Mouse (Mus musculus) intestine, embryonic 14.5 days (tissue): ENCODE measurements around the gene Usp19. TPM values are rescaled to one million over a fixed set of nuclear protein-coding genes. Genes with fewer than 3 reads are reported as not detected.

Experiments used
- ATAC-seq: fragments of 200-750 bp; cut with Nextera tagmentation; replicated peaks from 2 replicates; pipeline ENCODE4 v1.8.0; 2017; ENCODE audit warnings: low read depth, moderate number of reproducible peaks, moderate TSS enrichment, moderate library complexity; ENCODE audit not compliant: low FRiP score, low TSS enrichment
- DNase-seq: peaks from one replicate; pipeline ENCODE4 v3.0.0-alpha.2; 2018; ENCODE audit warnings: low spot score
- H3K27ac ChIP-seq: fragments of 300-500 bp; sonication (generic); 2 replicates; pipeline ENCODE4 v1.5.1; 2014; ENCODE audit warnings: low read depth, mild to moderate bottlenecking, control low read depth
- H3K27me3 ChIP-seq: fragments of 300-500 bp; sonication (generic); replicated peaks from 2 replicates; pipeline ENCODE4 v1.6.1; 2014; ENCODE audit warnings: low read length, control low read depth; ENCODE audit not compliant: control insufficient read depth, insufficient read depth
- H3K36me3 ChIP-seq: fragments of 300-500 bp; sonication (generic); 2 replicates; pipeline ENCODE4 v1.6.1; 2014; ENCODE audit warnings: low read length, control low read depth; ENCODE audit not compliant: control insufficient read depth, insufficient read depth
- H3K4me1 ChIP-seq: fragments of 300-500 bp; sonication (generic); replicated peaks from 2 replicates; pipeline ENCODE4 v1.6.1; 2014; ENCODE audit warnings: low read length, control low read depth, mixed read lengths; ENCODE audit not compliant: control insufficient read depth, insufficient read depth
- H3K4me2 ChIP-seq: fragments of 300-500 bp; sonication (generic); 2 replicates; pipeline ENCODE4 v1.6.1; 2014; ENCODE audit warnings: low read length
- H3K4me3 ChIP-seq: fragments of 300-500 bp; sonication (generic); 2 replicates; pipeline ENCODE4 v1.5.1; 2014; ENCODE audit warnings: low read depth, low read length, control low read depth, mixed read lengths
- H3K9ac ChIP-seq: fragments of 300-500 bp; sonication (generic); 2 replicates; pipeline ENCODE4 v1.6.1; 2014; ENCODE audit warnings: mild to moderate bottlenecking, low read length
- H3K9me3 ChIP-seq: fragments of 300-500 bp; sonication (generic); 2 replicates; pipeline ENCODE4 v1.6.1; 2016; ENCODE audit warnings: low read length, control low read depth; ENCODE audit not compliant: control insufficient read depth
- WGBS: fragments of 180-500 bp; shearing (Covaris S2); extraction: QIAGEN DNeasy Blood & Tissue Kit; methylation state at CpG from one replicate; pipeline ENCODE4 v1.1.7; 2014; 5-methylcytosine and 5-hydroxymethylcytosine counted together
- polyA plus RNA-seq: library from polyadenylated mRNA; unstranded; fragments of >200 nt; fragmentation: Nextera tagmentation; extraction: Ambion mirVana; gene quantifications from 2 replicates; pipeline ENCODE4 v1.2.1, GENCODE M21; 2014

The Usp19 gene
- polyA plus RNA-seq, 1 experiment from 2014 or later = 53.5 TPM

DNA sequence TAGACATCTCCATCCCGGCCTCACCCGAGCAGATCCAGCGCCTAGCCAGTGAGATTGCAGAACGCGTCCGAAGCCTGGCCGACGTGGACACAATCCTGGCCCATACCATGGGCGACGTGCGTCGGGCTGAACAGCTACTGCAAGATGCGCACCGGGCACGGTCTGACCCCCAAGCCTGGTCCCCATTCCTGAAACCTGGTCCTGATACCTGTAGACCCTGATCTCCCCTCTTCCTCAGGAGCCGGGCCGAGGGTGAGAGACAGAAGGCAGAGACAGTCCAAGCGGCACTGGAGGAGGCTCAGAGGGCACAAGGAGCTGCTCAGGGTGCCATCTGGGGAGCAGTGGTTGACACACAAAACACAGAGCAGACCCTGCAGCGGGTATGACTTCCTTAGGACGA is 1.2 kb upstream of the Usp19 start:
- no peaks in the 10 kb centered on the region for H3K27me3 ChIP-seq
- no peak overlapping the region for H3K9ac ChIP-seq
- 96% methylated on average over 20 of the region's 20 CpGs for WGBS
- peaks cover 76% of the 10 kb centered on the region for H3K36me3 ChIP-seq
- DNase-seq (no peak), ATAC-seq (no peak)
- no peaks in the 10 kb centered on the region for H3K9me3 ChIP-seq
- H3K27ac ChIP-seq = no peak overlapping the region
- H3K4me1 ChIP-seq = peaks cover 9% of the 10 kb centered on the region
- no peak overlapping the region for H3K4me2 ChIP-seq
- no peak overlapping the region for H3K4me3 ChIP-seq

GRCm38 (mm10) chr9:108489702-108490558 is 472 bp upstream of the Usp19 start:
- ATAC-seq (no peak; the same call in none of the 2 replicates), DNase-seq (no peak)
- peak overlapping the region; percentile 91 for H3K4me3 ChIP-seq
- H3K36me3 ChIP-seq = peaks cover 78% of the 10 kb centered on the region
- H3K4me1 ChIP-seq = peaks cover 9% of the 10 kb centered on the region
- H3K4me2 ChIP-seq = peak overlapping the region; percentile 93
- peak overlapping the region; percentile 97 for H3K27ac ChIP-seq
- 67% methylated on average over 26 of the region's 26 CpGs for WGBS
- H3K9ac ChIP-seq = peak overlapping the region; percentile 98; the same call in 1 of the 2 replicates
- no peaks in the 10 kb centered on the region for H3K9me3 ChIP-seq
- no peaks in the 10 kb centered on the region for H3K27me3 ChIP-seq

GRCm38 (mm10) chr9:108491286-108491580 is 831 bp downstream of the Usp19 start:
- peak overlapping the region; percentile 91 for H3K4me3 ChIP-seq
- 0 out of 2 replicates have a peak, but pooled peaks have one; percentile 10 for ATAC-seq
- H3K36me3 ChIP-seq = peaks cover 78% of the 10 kb centered on the region

DNA sequence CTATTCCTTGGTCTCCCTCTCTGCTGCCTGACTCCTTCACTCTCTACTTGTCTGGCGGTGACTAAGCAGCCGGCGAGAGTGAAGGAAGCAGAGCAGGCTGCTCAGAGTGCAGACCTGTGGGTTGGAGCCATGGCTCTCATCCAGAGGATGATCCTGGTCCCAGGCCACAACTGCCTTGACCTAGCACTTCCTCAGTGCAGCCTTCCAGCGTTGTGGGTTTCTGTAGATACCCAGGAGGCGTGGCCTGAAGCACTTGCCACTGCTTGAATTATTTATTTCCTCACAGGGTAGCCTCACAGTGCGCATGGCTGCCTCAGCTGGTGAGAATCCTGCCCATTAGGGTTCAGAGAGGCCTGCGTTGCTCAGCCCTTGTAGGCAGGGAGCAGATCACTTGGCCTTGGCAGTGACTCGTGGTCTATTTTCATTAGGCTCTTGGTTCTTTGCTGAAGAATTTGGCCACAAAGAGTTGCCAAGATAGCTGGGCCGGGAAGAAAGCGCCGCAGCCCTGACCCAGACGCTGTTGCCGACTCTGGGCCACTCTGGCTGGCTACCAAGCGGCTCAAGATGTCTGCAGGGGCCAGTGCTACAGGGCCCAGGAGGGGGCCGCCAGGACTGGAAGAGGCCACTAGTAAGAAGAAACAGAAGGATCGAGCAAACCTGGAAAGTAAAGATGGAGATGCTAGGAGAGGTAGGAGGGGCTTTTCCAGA is 1.8 kb downstream of the Usp19 start:
- DNase-seq (no peak), ATAC-seq (no peak)
- Histone ChIP-seq H3K27ac (no peak overlapping the region), H3K27me3 (no peaks in the 10 kb centered on the region), H3K9me3 (no peaks in the 10 kb centered on the region), H3K9ac (peak overlapping the region; percentile 7; the same call in 1 of the 2 replicates), H3K4me2 (peak overlapping the region; percentile 93), H3K4me3 (peak overlapping the region; percentile 91; the same call in 1 of the 2 replicates), H3K36me3 (peaks cover 78% of the 10 kb centered on the region), H3K4me1 (peaks cover 9% of the 10 kb centered on the region)
- 84% methylated on average over 16 of the region's 16 CpGs for WGBS

More at GRCm38 (mm10) chr9:108491286-108491580, 831 bp downstream of the Usp19 start:
- Histone ChIP-seq H3K9ac (peak overlapping the region; percentile 98), H3K27me3 (no peaks in the 10 kb centered on the region), H3K9me3 (no peaks in the 10 kb centered on the region), H3K4me1 (peaks cover 9% of the 10 kb centered on the region), H3K27ac (peak overlapping the region; percentile 97), H3K4me2 (peak overlapping the region; percentile 93)
- DNase-seq = no peak
- 8% methylated on average over 12 of the region's 12 CpGs for WGBS

DNA sequence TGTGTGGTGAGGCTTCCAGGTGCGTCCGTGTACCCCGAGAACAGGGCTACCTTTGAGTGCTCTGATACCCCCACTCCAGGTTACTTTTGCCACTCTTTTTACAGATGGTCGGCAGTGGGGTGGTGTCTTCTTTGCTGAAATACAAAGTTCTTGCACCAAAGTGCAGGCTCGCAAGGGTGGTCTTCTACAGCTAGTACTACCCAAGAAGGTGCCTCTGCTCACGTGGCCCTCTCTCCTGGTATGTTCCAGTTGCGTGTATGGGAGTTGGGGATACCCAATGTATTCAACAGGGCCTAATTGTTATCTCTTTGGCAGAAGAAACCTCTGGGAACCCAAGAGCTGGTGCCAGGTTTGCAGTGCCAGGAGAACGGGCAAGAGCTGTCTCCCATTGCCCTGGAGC is 2.8 kb downstream of the Usp19 start:
- Histone ChIP-seq H3K4me3 (no peak overlapping the region), H3K4me2 (no peak overlapping the region), H3K9me3 (no peaks in the 10 kb centered on the region), H3K9ac (no peak overlapping the region), H3K27ac (no peak overlapping the region), H3K4me1 (peaks cover 9% of the 10 kb centered on the region), H3K27me3 (no peaks in the 10 kb centered on the region), H3K36me3 (peaks cover 78% of the 10 kb centered on the region)
- 98% methylated on average over 8 of the region's 8 CpGs for WGBS
- ATAC-seq (no peak), DNase-seq (no peak)

DNA sequence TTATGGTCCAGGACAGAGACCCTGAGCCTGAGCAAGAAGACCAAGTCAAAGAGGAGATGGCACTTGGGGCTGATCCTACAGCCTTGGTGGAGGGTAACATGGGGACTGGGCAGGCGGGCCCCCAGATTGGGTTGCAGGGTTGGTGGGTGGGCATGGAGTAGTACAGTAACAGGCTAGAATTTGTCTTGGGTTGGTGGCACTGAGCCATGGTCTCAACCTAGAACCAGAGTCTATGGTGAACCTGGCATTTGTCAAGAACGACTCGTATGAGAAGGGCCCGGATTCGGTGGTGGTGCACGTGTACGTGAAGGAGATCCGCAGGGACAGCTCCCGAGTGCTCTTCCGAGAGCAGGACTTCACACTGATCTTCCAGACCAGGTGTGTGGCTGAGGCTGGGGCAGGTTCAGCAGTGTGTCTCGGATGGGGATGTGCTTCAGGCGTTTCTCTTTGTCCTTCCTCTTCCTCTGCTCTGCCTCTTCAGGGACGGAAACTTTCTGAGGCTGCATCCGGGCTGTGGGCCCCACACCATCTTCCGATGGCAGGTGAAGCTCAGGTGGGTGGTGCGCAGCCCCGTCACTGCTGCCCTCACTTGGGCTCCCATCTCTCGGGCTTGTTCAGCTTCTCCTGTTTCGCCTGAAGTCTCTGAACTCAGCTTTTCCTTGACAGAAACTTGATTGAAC is 3.9 kb downstream of the Usp19 start:
- H3K27ac ChIP-seq = no peak overlapping the region
- peaks cover 78% of the 10 kb centered on the region for H3K36me3 ChIP-seq
- H3K4me2 ChIP-seq = no peak overlapping the region
- WGBS = 89% methylated on average over 19 of the region's 19 CpGs
- H3K9ac ChIP-seq = no peak overlapping the region
- H3K4me1 ChIP-seq = peaks cover 9% of the 10 kb centered on the region
- no peak overlapping the region for H3K4me3 ChIP-seq
- no peaks in the 10 kb centered on the region for H3K27me3 ChIP-seq
- ATAC-seq (no peak), DNase-seq (no peak)
- no peaks in the 10 kb centered on the region for H3K9me3 ChIP-seq

GRCm38 (mm10) chr9:108494905-108495304 is 4.5 kb downstream of the Usp19 start:
- ATAC-seq = no peak
- WGBS = 85% methylated on average over 10 of the region's 10 CpGs
- H3K9me3 ChIP-seq = no peaks in the 10 kb centered on the region
- no peaks in the 10 kb centered on the region for H3K27me3 ChIP-seq
- no peak overlapping the region for H3K4me2 ChIP-seq
- H3K27ac ChIP-seq = no peak overlapping the region
- no peak overlapping the region for H3K9ac ChIP-seq
- no peak for DNase-seq
- peaks cover 78% of the 10 kb centered on the region for H3K36me3 ChIP-seq
- peaks cover 9% of the 10 kb centered on the region for H3K4me1 ChIP-seq
- H3K4me3 ChIP-seq = no peak overlapping the region

DNA sequence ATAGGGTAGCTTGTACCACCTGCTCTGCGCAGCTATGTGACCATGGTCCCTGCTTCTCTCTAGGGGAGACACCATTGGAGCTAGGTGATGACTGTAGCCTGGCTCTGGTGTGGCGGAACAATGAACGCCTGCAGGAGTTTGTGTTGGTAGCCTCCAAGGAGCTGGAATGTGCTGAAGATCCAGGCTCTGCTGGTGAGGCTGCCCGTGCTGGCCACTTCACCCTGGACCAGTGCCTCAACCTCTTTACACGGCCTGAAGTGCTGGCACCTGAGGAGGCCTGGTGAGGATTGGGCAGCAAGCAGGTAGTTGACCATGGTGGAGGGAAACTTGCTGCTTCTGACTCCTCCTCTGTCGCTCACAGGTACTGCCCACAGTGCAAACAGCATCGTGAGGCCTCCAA is 8.8 kb downstream of the Usp19 start:
- H3K27ac ChIP-seq = no peak overlapping the region
- no peak for DNase-seq
- H3K9ac ChIP-seq = no peak overlapping the region
- peaks cover 89% of the 10 kb centered on the region for H3K36me3 ChIP-seq
- H3K9me3 ChIP-seq = no peaks in the 10 kb centered on the region
- no peak for ATAC-seq
- no peaks in the 10 kb centered on the region for H3K27me3 ChIP-seq
- no peak overlapping the region for H3K4me2 ChIP-seq
- no peaks in the 10 kb centered on the region for H3K4me1 ChIP-seq
- H3K4me3 ChIP-seq = no peak overlapping the region
- 93% methylated on average over 7 of the region's 7 CpGs for whole genome bisulfite sequencing
